Mouse (Mus musculus): ENCODE results near the gene Frem2.

Gene Frem2

DNA sequence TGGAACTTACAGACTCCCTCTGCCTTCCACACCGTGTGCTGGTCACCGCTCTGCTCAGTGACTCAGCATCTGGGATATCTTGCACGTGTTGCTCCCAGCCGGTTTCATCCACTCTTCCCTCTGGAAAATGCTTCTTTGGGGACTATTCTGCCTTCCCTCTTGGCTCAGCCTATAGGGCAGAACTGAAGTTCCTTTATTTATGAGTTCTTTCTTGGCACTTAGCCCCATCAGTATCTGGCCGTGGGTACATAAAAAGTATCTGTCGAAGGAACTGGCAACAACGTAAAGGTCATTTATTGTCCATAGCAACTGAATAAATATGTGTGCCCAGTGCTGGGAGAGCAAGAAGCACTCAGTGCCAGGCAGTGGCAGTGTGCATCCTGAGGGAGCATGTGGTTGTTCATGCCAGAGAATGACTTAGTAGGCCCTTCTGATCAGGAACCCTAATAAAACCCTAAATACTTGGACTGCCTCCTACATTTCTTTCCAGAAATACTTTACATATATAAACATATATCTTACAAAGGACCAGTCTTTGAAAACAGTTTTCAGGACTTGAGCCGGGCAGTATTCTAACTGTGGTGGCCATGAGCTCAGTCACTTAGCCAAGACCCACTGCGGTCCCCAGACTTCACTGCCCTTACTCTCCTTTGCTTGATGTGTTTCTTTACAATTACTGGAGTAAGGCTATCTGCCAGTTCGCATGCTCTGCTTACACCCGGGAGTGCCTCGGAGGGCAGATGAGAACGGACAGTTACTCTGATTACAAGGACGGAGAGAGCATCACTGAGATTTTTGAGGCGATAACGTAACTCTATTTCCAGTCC lies 99.6 kb downstream of the Frem2 start:
- DNase-seq (ENCODE audit: low read depth, low spot score): no peak

DNA sequence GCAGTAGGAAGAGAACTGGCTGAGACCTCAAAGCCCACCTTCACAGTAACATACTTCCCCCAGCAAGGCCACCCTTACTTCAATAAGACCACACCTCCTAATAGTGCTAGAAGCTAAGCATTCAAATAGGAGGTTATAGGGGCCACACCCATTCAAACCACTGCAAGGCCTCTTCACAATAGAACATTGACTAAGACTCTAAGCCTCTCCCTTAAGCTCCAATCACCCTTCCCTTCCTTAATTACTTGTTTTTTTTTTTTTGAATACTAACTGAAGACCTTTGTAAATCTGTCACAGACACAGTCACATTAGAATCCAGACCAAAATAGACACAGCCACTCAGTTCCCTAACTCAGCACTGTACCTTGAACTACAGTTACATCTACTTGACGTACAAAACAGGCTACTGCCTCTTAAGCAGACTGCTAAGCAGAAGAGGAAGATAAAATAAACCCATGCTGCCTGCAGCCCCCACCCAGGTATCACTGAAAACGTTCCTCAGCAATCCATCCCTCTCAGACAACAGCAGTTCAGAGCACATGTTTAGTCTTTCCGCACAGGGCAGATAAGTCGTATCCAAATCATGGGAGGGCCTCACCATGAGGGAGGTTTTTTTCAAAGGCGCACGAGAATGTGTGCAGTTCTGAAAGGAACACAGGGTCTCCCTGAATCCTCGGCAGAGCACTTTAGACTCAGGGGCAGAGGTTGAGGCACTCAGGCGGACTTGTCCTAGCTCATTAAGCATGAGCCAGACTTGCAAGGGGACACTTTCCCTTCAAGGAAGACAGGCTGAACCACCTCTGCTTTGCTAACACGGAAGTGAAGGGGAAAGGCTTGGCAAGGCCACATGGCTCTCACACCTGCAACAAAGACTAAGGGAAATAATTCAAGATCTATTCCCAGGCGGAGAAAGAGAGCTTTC lies 101.9 kb downstream of the Frem2 start:
- no peak for DNase-seq (ENCODE audit: low read depth, low spot score)

DNA sequence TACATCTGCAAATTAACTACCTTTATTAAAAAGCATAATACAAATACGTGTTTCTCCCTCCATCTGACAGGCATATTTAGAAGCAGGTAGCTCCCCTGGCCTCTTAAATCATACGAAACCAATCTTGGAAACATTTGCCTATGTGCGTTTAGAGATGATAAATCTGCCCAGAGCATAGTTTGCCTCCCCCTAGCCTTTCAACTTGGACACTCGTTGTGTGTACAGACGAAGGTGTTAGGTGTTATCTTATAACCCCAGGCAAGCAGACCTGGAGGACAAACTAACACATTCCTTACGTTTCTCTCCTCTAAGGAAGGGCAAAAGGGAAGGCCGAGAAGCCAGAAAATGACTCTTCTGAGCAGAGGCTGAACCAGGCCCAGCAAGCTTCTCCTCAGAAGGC lies 104.5 kb downstream of the Frem2 start:
- DNase-seq (ENCODE audit: low read depth, low spot score): no peak

DNA sequence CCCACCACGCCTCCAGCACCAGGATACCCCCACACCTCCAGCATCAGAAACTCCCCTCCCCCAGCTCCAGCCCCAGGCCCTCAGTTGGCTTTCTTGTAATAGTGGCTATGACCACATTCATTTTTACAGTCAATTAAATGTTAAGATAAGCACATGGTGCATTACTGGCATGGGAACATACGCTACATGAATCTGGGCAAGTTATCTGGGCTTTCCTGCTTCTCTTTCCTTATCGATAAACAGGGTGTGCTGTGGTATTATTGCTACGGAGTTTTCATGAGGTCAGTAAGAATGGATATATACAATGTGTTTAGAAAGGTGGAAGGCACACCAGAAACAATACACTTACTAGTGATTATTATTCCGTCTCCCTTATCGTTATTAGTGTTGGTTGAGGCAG lies 125.1 kb downstream of the Frem2 start:
- DNase-seq (ENCODE audit: low read depth, low spot score): no peak

- DNase-seq (ENCODE audit: low read depth, low spot score): no peak
Observed at GRCm38 (mm10) chr3:53530305-53530704, 126.8 kb downstream of the Frem2 start.

- DNase-seq (ENCODE audit: low read depth, low spot score): peak; percentile 34
Observed at GRCm38 (mm10) chr3:53525737-53526136, 131.4 kb downstream of the Frem2 start.

- DNase-seq (ENCODE audit: low read depth, low spot score): no peak
Observed at GRCm38 (mm10) chr3:53522794-53523193, 134.4 kb downstream of the Frem2 start.

DNA sequence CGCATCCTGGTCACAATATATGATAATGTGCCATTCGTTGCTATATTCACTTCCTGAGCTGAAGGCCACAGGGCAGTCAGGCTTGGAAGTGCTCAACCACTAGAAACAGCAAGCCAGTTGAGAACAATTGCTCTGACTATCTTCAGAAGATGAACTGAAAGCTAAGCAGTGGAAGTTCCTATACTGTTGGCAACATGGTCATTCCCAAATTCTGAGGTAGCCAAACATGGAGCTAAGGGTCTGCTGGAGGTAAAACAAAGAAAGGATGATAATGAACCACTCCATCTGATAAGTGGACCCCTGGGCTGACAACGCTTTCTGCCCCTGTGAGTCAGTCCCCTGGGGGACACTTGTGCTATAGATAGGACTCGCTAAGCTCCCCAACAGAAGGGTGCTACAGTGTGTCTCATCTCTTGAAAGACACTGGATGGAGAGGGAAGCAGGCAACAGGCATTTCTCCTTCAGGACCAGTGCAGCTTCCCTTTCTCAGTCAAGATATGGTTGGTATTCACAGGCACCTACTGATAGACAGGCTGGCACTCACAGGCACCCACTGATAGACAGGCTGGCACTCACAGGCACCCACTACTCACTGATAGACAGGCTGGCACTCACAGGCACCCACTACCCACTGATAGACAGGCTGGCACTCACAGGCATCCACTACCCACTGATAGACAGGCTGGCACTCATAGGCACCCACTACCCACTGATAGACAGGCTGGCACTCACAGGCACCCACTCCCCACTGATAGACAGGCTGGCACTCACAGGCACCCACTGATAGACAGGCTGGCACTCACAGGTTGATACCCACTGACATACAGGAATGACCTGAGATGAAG lies 142.7 kb downstream of the Frem2 start:
- DNase-seq (ENCODE audit: low read depth, low spot score): no peak

DNA sequence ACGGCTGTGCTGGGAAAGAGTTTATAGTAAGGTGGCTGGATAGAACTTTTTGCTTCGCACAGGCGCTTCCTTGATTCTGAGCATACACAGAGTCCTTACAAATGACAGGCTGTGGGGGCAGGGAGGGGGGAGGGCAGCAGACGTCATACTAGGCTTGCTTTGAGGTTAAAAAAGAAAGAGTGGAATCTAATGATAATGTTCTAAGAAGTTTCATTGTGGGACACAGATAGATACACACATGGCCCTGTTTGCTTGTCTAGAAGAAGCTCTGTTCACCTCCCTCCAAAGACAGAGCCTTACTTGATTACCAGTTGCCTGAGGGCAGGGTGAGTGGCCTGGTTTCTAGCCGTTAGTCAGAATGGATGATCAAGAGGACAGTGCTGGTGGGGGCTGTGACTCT lies 144.1 kb downstream of the Frem2 start:
- no peak for DNase-seq (ENCODE audit: low read depth, low spot score)

DNA sequence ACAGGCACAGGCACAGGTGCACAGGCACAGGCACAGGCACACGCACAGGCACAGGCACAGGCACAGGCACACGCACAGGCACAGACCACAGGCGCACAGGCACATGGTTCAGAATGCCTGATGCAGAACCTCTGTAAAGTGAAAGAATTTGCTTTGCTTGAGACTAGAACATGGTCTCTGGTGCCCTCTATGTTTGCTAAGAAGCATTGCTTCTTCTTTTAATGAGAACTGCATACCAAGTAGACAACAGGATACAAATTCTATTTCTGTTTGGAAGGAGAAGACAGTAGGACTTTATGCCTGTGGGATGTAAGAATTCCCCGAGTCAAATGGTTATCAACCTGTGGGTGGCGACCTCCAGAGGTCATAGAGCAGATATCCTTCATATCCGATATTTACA lies 154.7 kb downstream of the Frem2 start:
- no peak for DNase-seq (ENCODE audit: low read depth, low spot score)

GRCm38 (mm10) chr3:53498351-53498905 lies 158.7 kb downstream of the Frem2 start:
- DNase-seq (ENCODE audit: low read depth, low spot score): no peak

DNA sequence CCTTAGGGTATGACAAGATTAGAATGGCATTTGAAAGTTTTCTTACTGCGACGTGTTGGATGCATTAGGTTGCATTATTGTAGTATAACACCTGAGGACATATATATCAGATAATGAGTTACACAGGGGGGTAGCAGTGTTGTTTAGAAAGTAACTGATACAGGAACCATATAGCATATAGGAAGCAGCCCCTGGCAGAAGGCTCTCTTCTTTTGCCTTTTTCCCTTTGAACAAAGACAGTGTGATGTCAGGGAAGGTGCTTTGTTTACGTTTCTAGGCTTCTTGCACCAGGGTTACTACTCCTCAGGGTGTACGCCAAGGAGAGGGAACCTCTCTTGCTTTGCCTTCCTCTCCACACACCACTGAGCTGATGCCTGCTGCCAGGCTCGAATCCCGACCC lies 168.8 kb downstream of the Frem2 start, which contains the start of gene Stoml3:
TSS of gene Stoml3 (plus strand) at position 301 of the 400 bp plus-strand sequence.
- no peak for DNase-seq (ENCODE audit: low read depth, low spot score)

GRCm38 (mm10) chr3:53486996-53487576 lies 170.1 kb downstream of the Frem2 start:
- DNase-seq (ENCODE audit: low read depth, low spot score): no peak

- DNase-seq (ENCODE audit: low read depth, low spot score): no peak
Observed at GRCm38 (mm10) chr3:53486561-53486960, 170.6 kb downstream of the Frem2 start.

- DNase-seq (ENCODE audit: low read depth, low spot score): no peak
Observed at GRCm38 (mm10) chr3:53483414-53484059, 173.6 kb downstream of the Frem2 start.

GRCm38 (mm10) chr3:53478419-53479046 lies 178.6 kb downstream of the Frem2 start:
- DNase-seq (ENCODE audit: low read depth, low spot score): no peak

- DNase-seq (ENCODE audit: low read depth, low spot score): no peak
Observed at GRCm38 (mm10) chr3:53477468-53477867, 179.7 kb downstream of the Frem2 start.

GRCm38 (mm10) chr3:53475889-53476288 lies 181.3 kb downstream of the Frem2 start:
- no peak for DNase-seq (ENCODE audit: low read depth, low spot score)

- no peak for DNase-seq (ENCODE audit: low read depth, low spot score)
Observed at GRCm38 (mm10) chr3:53474179-53474578, 183.0 kb downstream of the Frem2 start.

DNA sequence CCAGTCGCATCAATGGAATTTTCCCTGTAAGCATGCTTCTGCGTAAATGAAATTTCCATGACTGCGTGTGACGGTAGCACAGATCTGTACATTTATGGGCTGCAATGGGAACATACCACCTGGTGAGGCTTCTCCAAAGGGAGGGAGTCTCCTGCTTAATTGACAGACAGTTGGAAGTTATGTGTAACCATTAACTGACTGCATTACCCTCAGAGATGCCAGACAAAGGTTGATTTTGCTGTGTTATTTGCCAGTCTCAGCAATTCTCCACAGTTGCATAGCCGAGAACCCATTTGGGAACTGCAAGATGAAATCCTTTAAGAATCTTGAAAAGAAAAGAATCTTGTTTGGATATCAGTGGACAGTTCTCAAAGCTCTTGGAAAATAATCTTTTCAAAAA lies 185.1 kb downstream of the Frem2 start:
- no peak for DNase-seq (ENCODE audit: low read depth, low spot score)
